Comparison of ENCODE assay signal across 8 mouse cellular contexts in genomic region chr5:111761574-111761973, GRCm38 (mm10). TPM values are rescaled to one million over a fixed set of nuclear protein-coding genes. Genes with fewer than 3 reads are reported as not detected.
DNase-seq lines count a peak whose midpoint lies in the region; ATAC-seq and TF ChIP-seq lines count a peak whose summit lies in the region.

No protein-coding gene starts in this region.

- no peaks in the 10 kb centered on the region for H3K36me3 ChIP-seq in forebrain, embryonic 11.5 days (ENCODE audit: control insufficient read depth, insufficient read depth, low read length)

- peak overlapping the region; percentile 39 for H3K4me3 ChIP-seq in left cerebral cortex, adult 2 months
- H3K4me3 ChIP-seq in forebrain, embryonic 11.5 days (ENCODE audit: low read depth, low read length), result peak overlapping the region; percentile 23
- peak overlapping the region; percentile 30 for H3K4me3 ChIP-seq in olfactory bulb, adult 2 months (ENCODE audit: insufficient read depth, low read depth, low read length)

- H3K9ac ChIP-seq in forebrain, embryonic 11.5 days (ENCODE audit: low read length), result peak overlapping the region; percentile 51; the same call in 1 of the 2 replicates

- TF ChIP-seq POLR2A in olfactory bulb, adult 2 months (IDR thresholded peaks at IDR 0.05; ENCODE audit: insufficient read depth, low read depth, low read length), result no peak

- no peaks in the 10 kb centered on the region for H3K27me3 ChIP-seq in forebrain, embryonic 11.5 days (ENCODE audit: control insufficient read depth, insufficient read depth, low read length)

- peak in 1 of 2 experiments; percentile 23 for DNase-seq in left cerebral cortex, adult 2 months (ENCODE audit: extremely low spot score in 1 of 2, low spot score in 2 of 2)
- no peak for DNase-seq in left cerebral cortex, adult 11 months (ENCODE audit: low spot score)
- DNase-seq in forebrain, embryonic 11.5 days (ENCODE audit: low spot score), result peak; percentile 82
- peak; percentile 26 to 28 for DNase-seq in kidney, postnatal 4 days
- no peak for DNase-seq in spleen, adult 18-20 months
- no peak for DNase-seq in gastrocnemius, adult 18-20 months (ENCODE audit: low spot score)
- no peak for DNase-seq in thymus, postnatal 0 days (ENCODE audit: low spot score)

- peak overlapping the region; percentile 75 for H3K27ac ChIP-seq in left cerebral cortex, adult 2 months
- H3K27ac ChIP-seq in forebrain, embryonic 11.5 days (ENCODE audit: low read depth, low read length), result peak overlapping the region; percentile 80
- no peak overlapping the region for H3K27ac ChIP-seq in olfactory bulb, adult 2 months (ENCODE audit: insufficient read depth, low read depth, low read length)

- ATAC-seq in forebrain, embryonic 11.5 days (replicated peaks; ENCODE audit: low FRiP score), result peak; percentile 73

- peak overlapping the region; percentile 54 for H3K4me2 ChIP-seq in forebrain, embryonic 11.5 days (ENCODE audit: low read depth, low read length, severe bottlenecking)

- 0% methylated on average over 12 of the region's 12 CpGs for WGBS in forebrain, embryonic 11.5 days
- WGBS in olfactory bulb, adult 2 months, result under 1% methylated on average over 12 of the region's 12 CpGs

- no peaks in the 10 kb centered on the region for H3K9me3 ChIP-seq in forebrain, embryonic 11.5 days (ENCODE audit: control insufficient read depth, low read length)

- peaks cover 19% of the 10 kb centered on the region for H3K4me1 ChIP-seq in forebrain, embryonic 11.5 days (replicated peaks; ENCODE audit: control insufficient read depth, insufficient read depth, low read length)
- H3K4me1 ChIP-seq in olfactory bulb, adult 2 months (ENCODE audit: control insufficient read depth, insufficient read depth, low read length), result peaks cover 10% of the 10 kb centered on the region

- intact Hi-C loops in left cerebral cortex, adult 2 months (cut with DNase I), result no loop called here

- no peak for TF ChIP-seq CTCF in left cerebral cortex, adult 2 months (IDR thresholded peaks at IDR 0.05)
- no peak for TF ChIP-seq CTCF in olfactory bulb, adult 2 months (IDR thresholded peaks at IDR 0.05; ENCODE audit: insufficient read depth, low read depth, low read length)

RNA-seq across cellular contexts. Expression of gene Gm26897, which starts 27.9 kb away (rescaled TPM):
- total RNA-seq in left cerebral cortex, adult 2 months (2021), result not detected
- not detected in 2 replicates for polyA plus RNA-seq in forebrain, embryonic 11.5 days (2014; fragmentation: Nextera tagmentation; extraction: Ambion mirVana)
- not detected in 2 replicates for polyA plus RNA-seq in olfactory bulb, adult 2 months (2012; ENCODE audit: insufficient read depth, insufficient read length, low replicate concordance, missing spikeins)
- not detected for total RNA-seq in gastrocnemius, adult 18-20 months (2021)
- not detected in 2 replicates for polyA plus RNA-seq in thymus, postnatal 0 days (2015; fragmentation: Nextera tagmentation; extraction: Ambion mirVana)

Comparison
In these comparisons a context has a peak if more than half of its experiments do, and no peak if none do; other contexts are left out.
1. DNase-seq: peak in forebrain, embryonic 11.5 days (single experiment) and kidney, postnatal 4 days (2 of 2); none in left cerebral cortex, adult 11 months (single experiment), spleen, adult 18-20 months (0 of 2), gastrocnemius, adult 18-20 months (single experiment) and thymus, postnatal 0 days (single experiment).
2. Peak in every context shown above with its lines, with median percentiles within 50 percentile points of each other: H3K4me3 ChIP-seq.